Mouse (Mus musculus) stomach, postnatal 0 days (tissue): ENCODE data around the gene Akap5. TPM values are rescaled to one million over a fixed set of nuclear protein-coding genes. Genes with fewer than 3 reads are reported as not detected.

Source experiments
- ATAC-seq: fragments of 200-750 bp; cut with Nextera tagmentation; 2 replicates; pipeline ENCODE4 v1.8.0; 2017; ENCODE audit not compliant: low FRiP score, low TSS enrichment
- DNase-seq: peaks from one replicate; pipeline ENCODE4 v3.0.0-alpha.2; 2016; ENCODE audit warnings: low spot score
- H3K27ac ChIP-seq: fragments of 300-500 bp; sonication (generic); replicated peaks from 2 replicates; pipeline ENCODE4 v1.5.1; 2014; ENCODE audit warnings: mild to moderate bottlenecking, control low read depth
- H3K27me3 ChIP-seq: fragments of 300-500 bp; sonication (generic); 2 replicates; pipeline ENCODE4 v1.6.1; 2014; ENCODE audit warnings: low read length; ENCODE audit not compliant: control insufficient read depth, insufficient read depth
- H3K36me3 ChIP-seq: fragments of 300-500 bp; sonication (generic); 2 replicates; pipeline ENCODE4 v1.6.1; 2014; ENCODE audit warnings: low read length, mixed read lengths; ENCODE audit not compliant: control insufficient read depth, insufficient read depth
- H3K4me1 ChIP-seq: fragments of 300-500 bp; sonication (generic); replicated peaks from 2 replicates; pipeline ENCODE4 v1.6.1; 2014; ENCODE audit warnings: antibody characterized with exemption; ENCODE audit not compliant: control insufficient read depth, insufficient read depth
- H3K4me2 ChIP-seq: fragments of 300-500 bp; sonication (generic); replicated peaks from 2 replicates; pipeline ENCODE4 v1.6.1; 2014; ENCODE audit warnings: low read depth, mild to moderate bottlenecking, control low read depth, moderate library complexity
- H3K4me3 ChIP-seq: fragments of 300-500 bp; sonication (generic); 2 replicates; pipeline ENCODE4 v1.5.1; 2014; ENCODE audit warnings: low read depth, low read length, control low read depth
- H3K9ac ChIP-seq: fragments of 300-500 bp; sonication (generic); 2 replicates; pipeline ENCODE4 v1.6.1; 2014; ENCODE audit warnings: mild to moderate bottlenecking, low read length, control low read depth, mixed read lengths
- H3K9me3 ChIP-seq: fragments of 300-500 bp; sonication (generic); 2 replicates; pipeline ENCODE4 v1.6.1; 2016; ENCODE audit warnings: low read length; ENCODE audit not compliant: control insufficient read depth
- CTCF ChIP-seq: IDR thresholded peaks from 2 replicates; pipeline ENCODE4 v1.5.1; 2016; ENCODE audit warnings: antibody characterized with exemption, low read depth, mild to moderate bottlenecking, moderate library complexity
- EP300 ChIP-seq: optimal IDR thresholded peaks from 2 replicates; pipeline ENCODE3; 2016; ENCODE audit warnings: antibody characterized with exemption
- WGBS: fragments of 180-500 bp; shearing (Covaris S2); extraction: QIAGEN DNeasy Blood & Tissue Kit; methylation state at CpG from one replicate; pipeline ENCODE4 v1.1.7; 2014; 5-methylcytosine and 5-hydroxymethylcytosine counted together
- polyA plus RNA-seq: library from polyadenylated mRNA; unstranded; fragments of >200 nt; fragmentation: Nextera tagmentation; extraction: Ambion mirVana; gene quantifications from 2 replicates; pipeline ENCODE4 v1.2.1, GENCODE M21; 2015

Gene Akap5
- polyA plus RNA-seq, 1 experiment from 2014 or later: 2.0 TPM

GRCm38 (mm10) chr12:76377059-76377458 lies 52.4 kb downstream of the Akap5 start:
- Histone ChIP-seq H3K27ac (no peak overlapping the region), H3K36me3 (no peaks in the 10 kb centered on the region), H3K4me2 (no peak overlapping the region), H3K4me3 (no peak overlapping the region), H3K9ac (no peak overlapping the region), H3K27me3 (no peaks in the 10 kb centered on the region), H3K4me1 (no peaks in the 10 kb centered on the region), H3K9me3 (no peaks in the 10 kb centered on the region)
- DNase-seq (no peak), ATAC-seq (no peak)
- 90% methylated on average over 6 of the region's 6 CpGs for WGBS
- TF ChIP-seq EP300: no peak

- H3K9me3 ChIP-seq: no peaks in the 10 kb centered on the region
- no peak overlapping the region for H3K4me3 ChIP-seq
- no peaks in the 10 kb centered on the region for H3K27me3 ChIP-seq
- ATAC-seq: no peak
- H3K27ac ChIP-seq: no peak overlapping the region
- no peak for TF ChIP-seq EP300
- TF ChIP-seq CTCF: no peak
- no peaks in the 10 kb centered on the region for H3K36me3 ChIP-seq
- no peak overlapping the region for H3K9ac ChIP-seq
- H3K4me2 ChIP-seq: no peak overlapping the region
- H3K4me1 ChIP-seq: no peaks in the 10 kb centered on the region
- WGBS: 83% methylated on average over 3 of the region's 3 CpGs
- no peak for DNase-seq
These were observed 53.0 kb downstream of the Akap5 start for GRCm38 (mm10) chr12:76377726-76378125.

- Histone ChIP-seq H3K27ac (no peak overlapping the region), H3K36me3 (no peaks in the 10 kb centered on the region)
- no peak for ATAC-seq
These were observed 53.9 kb downstream of the Akap5 start for GRCm38 (mm10) chr12:76378556-76378955.

GRCm38 (mm10) chr12:76380151-76380550 lies 55.5 kb downstream of the Akap5 start:
- 70% methylated on average over 7 of the region's 7 CpGs for WGBS
- no peak for TF ChIP-seq CTCF
- TF ChIP-seq EP300: no peak
- no peak overlapping the region for H3K27ac ChIP-seq
- no peak overlapping the region for H3K9ac ChIP-seq
- H3K4me1 ChIP-seq: no peaks in the 10 kb centered on the region
- no peak overlapping the region for H3K4me3 ChIP-seq
- DNase-seq: no peak
- no peaks in the 10 kb centered on the region for H3K36me3 ChIP-seq
- no peak for ATAC-seq
- H3K27me3 ChIP-seq: no peaks in the 10 kb centered on the region
- H3K4me2 ChIP-seq: no peak overlapping the region
- H3K9me3 ChIP-seq: no peaks in the 10 kb centered on the region

More at GRCm38 (mm10) chr12:76378556-76378955, 53.9 kb downstream of the Akap5 start:
- Histone ChIP-seq H3K9me3 (no peaks in the 10 kb centered on the region), H3K27me3 (no peaks in the 10 kb centered on the region), H3K4me2 (no peak overlapping the region), H3K4me3 (no peak overlapping the region), H3K4me1 (no peaks in the 10 kb centered on the region), H3K9ac (no peak overlapping the region)
- 78% methylated on average over 5 of the region's 5 CpGs for WGBS
- TF ChIP-seq EP300: no peak
- DNase-seq: no peak

Other genes starting within 250 kb of the Akap5 start
- gene Esr2, start 147.6 kb upstream of the Akap5 start, polyA plus RNA-seq: 0.04 and 0.05 TPM in 2 replicates
- gene Tex21, start 78.1 kb upstream of the Akap5 start, polyA plus RNA-seq: not detected in 2 replicates
- gene Mthfd1, start 69.6 kb upstream of the Akap5 start, polyA plus RNA-seq: 28.9 and 29.6 TPM in 2 replicates
- gene Zbtb25, start 44.7 kb downstream of the Akap5 start, polyA plus RNA-seq: 7.0 and 7.4 TPM in 2 replicates
- gene Zbtb1, start 45.4 kb downstream of the Akap5 start, polyA plus RNA-seq: 4.8 and 5.0 TPM in 2 replicates
- 18.8 and 18.9 TPM in 2 replicates for gene Hspa2, start 79.3 kb downstream of the Akap5 start, polyA plus RNA-seq
- 3.5 and 4.9 TPM in 2 replicates for gene Ppp1r36, start 92.6 kb downstream of the Akap5 start, polyA plus RNA-seq
- 5.7 and 6.4 TPM in 2 replicates for gene Plekhg3, start 206.0 kb downstream of the Akap5 start, polyA plus RNA-seq